Mouse (Mus musculus) retina, postnatal 7 days (tissue): ENCODE data around the gene Xrcc4.
A peak's percentile ranks its signal among the peaks of the same experiment; 100 is the strongest.
"Not testable (repeated sequence)": the region's sequence is repeated elsewhere in the genome, so short reads cannot be mapped to it uniquely, and the experiment has no call there.

ENCODE experiments used
- DNase-seq: peaks from one replicate; pipeline ENCODE4 v3.0.0-alpha.2; 2012; ENCODE audit warnings: low read depth, low spot score

The Xrcc4 gene

GRCm38 (mm10) chr13:90088962-90089824, at the start of gene Xrcc4, which contains the start of gene Tmem167:
Gene Xrcc4, minus strand, starts transcription at chr13:90089608.
Gene Tmem167, plus strand, starts transcription at chr13:90089123.
- peak; percentile 96 for DNase-seq

GRCm38 (mm10) chr13:90136156-90136910, 46.9 kb upstream of the Xrcc4 start:
- no peak for DNase-seq

- no peak for DNase-seq
These were observed 22.3 kb upstream of the Xrcc4 start for GRCm38 (mm10) chr13:90111681-90112080.

GRCm38 (mm10) chr13:90108746-90109145, 19.3 kb upstream of the Xrcc4 start:
- not testable (repeated sequence) for DNase-seq

- DNase-seq = no peak
These were observed 16.7 kb upstream of the Xrcc4 start for GRCm38 (mm10) chr13:90106139-90106538.

GRCm38 (mm10) chr13:90101514-90101913, 12.1 kb upstream of the Xrcc4 start:
- DNase-seq = no peak

GRCm38 (mm10) chr13:90089825-90090183, 396 bp upstream of the Xrcc4 start:
- DNase-seq = no peak

GRCm38 (mm10) chr13:90061877-90062276, 27.5 kb downstream of the Xrcc4 start:
- no peak for DNase-seq

GRCm38 (mm10) chr13:90052408-90052807, 37.0 kb downstream of the Xrcc4 start:
- DNase-seq = no peak

GRCm38 (mm10) chr13:90051735-90052134, 37.7 kb downstream of the Xrcc4 start:
- no peak for DNase-seq

GRCm38 (mm10) chr13:90039613-90040012, 49.8 kb downstream of the Xrcc4 start:
- no peak for DNase-seq

- no peak for DNase-seq
These were observed 56.4 kb downstream of the Xrcc4 start for GRCm38 (mm10) chr13:90032977-90033376.

GRCm38 (mm10) chr13:90032523-90032922, 56.9 kb downstream of the Xrcc4 start:
- no peak for DNase-seq

- no peak for DNase-seq
These were observed 58.5 kb downstream of the Xrcc4 start for GRCm38 (mm10) chr13:90030911-90031310.

GRCm38 (mm10) chr13:90012620-90013019, 76.8 kb downstream of the Xrcc4 start:
- no peak for DNase-seq

- DNase-seq = no peak
These were observed 77.2 kb downstream of the Xrcc4 start for GRCm38 (mm10) chr13:90012198-90012597.

GRCm38 (mm10) chr13:90011129-90011528, 78.3 kb downstream of the Xrcc4 start:
- no peak for DNase-seq

- no peak for DNase-seq
These were observed 79.6 kb downstream of the Xrcc4 start for GRCm38 (mm10) chr13:90009786-90010185.

GRCm38 (mm10) chr13:90005561-90005960, 83.8 kb downstream of the Xrcc4 start:
- no peak for DNase-seq

GRCm38 (mm10) chr13:89997531-89997930, 91.9 kb downstream of the Xrcc4 start:
- DNase-seq = no peak

GRCm38 (mm10) chr13:89986087-89986486, 103.3 kb downstream of the Xrcc4 start:
- no peak for DNase-seq

- DNase-seq = no peak
These were observed 118.5 kb downstream of the Xrcc4 start for GRCm38 (mm10) chr13:89970940-89971339.

GRCm38 (mm10) chr13:89968671-89969070, 120.7 kb downstream of the Xrcc4 start:
- DNase-seq = no peak
